Mouse (Mus musculus): Measurements from ENCODE around the gene Rbms3.

Rbms3 gene

GRCm38 (mm10) chr9:117378131-117378890, 251.4 kb downstream of the Rbms3 start:
- DNase-seq (ENCODE audit: low read depth in 2 of 2, low spot score in 2 of 2), result no peak

GRCm38 (mm10) chr9:117375776-117376175, 253.9 kb downstream of the Rbms3 start:
- no peak for DNase-seq (ENCODE audit: low read depth in 2 of 2, low spot score in 2 of 2)

- DNase-seq (ENCODE audit: low read depth in 2 of 2, low spot score in 2 of 2), result no peak
These were observed 256.5 kb downstream of the Rbms3 start for GRCm38 (mm10) chr9:117373164-117373741.

- DNase-seq (ENCODE audit: low read depth in 2 of 2, low spot score in 2 of 2), result no peak
These were observed 257.7 kb downstream of the Rbms3 start for GRCm38 (mm10) chr9:117371980-117372379.

GRCm38 (mm10) chr9:117370086-117370485, 259.6 kb downstream of the Rbms3 start:
- no peak for DNase-seq (ENCODE audit: low read depth in 2 of 2, low spot score in 2 of 2)

- no peak for DNase-seq (ENCODE audit: low read depth in 2 of 2, low spot score in 2 of 2)
These were observed 261.7 kb downstream of the Rbms3 start for GRCm38 (mm10) chr9:117368016-117368415.

- no peak for DNase-seq (ENCODE audit: low read depth in 2 of 2, low spot score in 2 of 2)
These were observed 265.1 kb downstream of the Rbms3 start for GRCm38 (mm10) chr9:117364610-117365009.

- no peak for DNase-seq (ENCODE audit: low read depth in 2 of 2, low spot score in 2 of 2)
These were observed 268.3 kb downstream of the Rbms3 start for GRCm38 (mm10) chr9:117361431-117361830.

- no peak for DNase-seq (ENCODE audit: low read depth in 2 of 2, low spot score in 2 of 2)
These were observed 272.8 kb downstream of the Rbms3 start for GRCm38 (mm10) chr9:117356764-117357442.

- no peak for DNase-seq (ENCODE audit: low read depth in 2 of 2, low spot score in 2 of 2)
These were observed 274.2 kb downstream of the Rbms3 start for GRCm38 (mm10) chr9:117355501-117355900.

GRCm38 (mm10) chr9:117342336-117342735, 287.4 kb downstream of the Rbms3 start:
- DNase-seq (ENCODE audit: low read depth in 2 of 2, low spot score in 2 of 2), result no peak

GRCm38 (mm10) chr9:117330681-117331080, 299.0 kb downstream of the Rbms3 start:
- no peak for DNase-seq (ENCODE audit: low read depth in 2 of 2, low spot score in 2 of 2)

- DNase-seq (ENCODE audit: low read depth in 2 of 2, low spot score in 2 of 2), result no peak
These were observed 310.4 kb downstream of the Rbms3 start for GRCm38 (mm10) chr9:117319271-117319670.

- DNase-seq (ENCODE audit: low read depth in 2 of 2, low spot score in 2 of 2), result no peak
These were observed 311.3 kb downstream of the Rbms3 start for GRCm38 (mm10) chr9:117318461-117318860.

GRCm38 (mm10) chr9:117317251-117317650, 312.5 kb downstream of the Rbms3 start:
- DNase-seq (ENCODE audit: low read depth in 2 of 2, low spot score in 2 of 2), result no peak

GRCm38 (mm10) chr9:117313642-117314041, 316.1 kb downstream of the Rbms3 start:
- DNase-seq (ENCODE audit: low read depth in 2 of 2, low spot score in 2 of 2), result no peak

- no peak for DNase-seq (ENCODE audit: low read depth in 2 of 2, low spot score in 2 of 2)
These were observed 319.9 kb downstream of the Rbms3 start for GRCm38 (mm10) chr9:117309809-117310208.

GRCm38 (mm10) chr9:117298991-117299390, 330.7 kb downstream of the Rbms3 start:
- DNase-seq (ENCODE audit: low read depth in 2 of 2, low spot score in 2 of 2), result no peak

- DNase-seq (ENCODE audit: low read depth in 2 of 2, low spot score in 2 of 2), result no peak
These were observed 331.8 kb downstream of the Rbms3 start for GRCm38 (mm10) chr9:117297662-117298531.

- no peak for DNase-seq (ENCODE audit: low read depth in 2 of 2, low spot score in 2 of 2)
These were observed 338.5 kb downstream of the Rbms3 start for GRCm38 (mm10) chr9:117291066-117291850.
